Comparison of ENCODE assay signal across 8 mouse cellular contexts in genomic region chr12:8207578-8207977, GRCm38 (mm10). TPM values are rescaled to one million over a fixed set of nuclear protein-coding genes. Genes with fewer than 3 reads are reported as not detected.
DNase-seq lines count a peak whose midpoint lies in the region; ATAC-seq and TF ChIP-seq lines count a peak whose summit lies in the region.

No protein-coding gene starts in this region.

- peaks cover 15% of the 10 kb centered on the region for H3K4me1 ChIP-seq in liver, adult 2 months (ENCODE audit: control insufficient read depth, insufficient read depth, low read length)
- peaks cover 6% of the 10 kb centered on the region; the same call in 1 of the 2 replicates for H3K4me1 ChIP-seq in embryonic facial prominence, embryonic 13.5 days
- peaks cover 5% of the 10 kb centered on the region for H3K4me1 ChIP-seq in hindbrain, postnatal 0 days (ENCODE audit: insufficient read depth, low read length)
- no peaks in the 10 kb centered on the region; the same call in 1 of the 2 replicates for H3K4me1 ChIP-seq in midbrain, postnatal 0 days (ENCODE audit: insufficient read depth, low read length)

- H3K4me2 ChIP-seq in embryonic facial prominence, embryonic 13.5 days, result peak overlapping the region; percentile 69
- peak overlapping the region; percentile 63 for H3K4me2 ChIP-seq in hindbrain, postnatal 0 days (ENCODE audit: low read depth, low read length)
- peak overlapping the region; percentile 79 for H3K4me2 ChIP-seq in midbrain, postnatal 0 days (ENCODE audit: low read depth, low read length, poor library complexity, severe bottlenecking)

- H3K9ac ChIP-seq in liver, adult 2 months (ENCODE audit: low read depth, low read length), result peak overlapping the region; percentile 71
- peak overlapping the region; percentile 86 for H3K9ac ChIP-seq in embryonic facial prominence, embryonic 13.5 days
- H3K9ac ChIP-seq in hindbrain, postnatal 0 days (replicated peaks; ENCODE audit: low read length), result peak overlapping the region; percentile 70
- peak overlapping the region; percentile 83 for H3K9ac ChIP-seq in midbrain, postnatal 0 days (replicated peaks; ENCODE audit: low read length, poor library complexity, severe bottlenecking)

- H3K27ac ChIP-seq in liver, adult 2 months (replicated peaks; ENCODE audit: insufficient read depth, low read depth, low read length), result peak overlapping the region; percentile 58
- no peak overlapping the region for H3K27ac ChIP-seq in embryonic facial prominence, embryonic 13.5 days
- peak overlapping the region; percentile 68 for H3K27ac ChIP-seq in hindbrain, postnatal 0 days
- H3K27ac ChIP-seq in midbrain, postnatal 0 days (ENCODE audit: low read depth, low read length), result no peak overlapping the region

- peak overlapping the region; percentile 65 for H3K4me3 ChIP-seq in liver, adult 2 months (ENCODE audit: insufficient read depth, low read depth, low read length)
- peak overlapping the region; percentile 82 for H3K4me3 ChIP-seq in embryonic facial prominence, embryonic 13.5 days
- peak overlapping the region; percentile 72 for H3K4me3 ChIP-seq in hindbrain, postnatal 0 days (ENCODE audit: low read length)
- peak overlapping the region; percentile 68 for H3K4me3 ChIP-seq in midbrain, postnatal 0 days (ENCODE audit: low read depth, low read length)

- 18% methylated on average over 5 of the region's 5 CpGs for WGBS in liver, adult 2 months
- 18% methylated on average over 5 of the region's 5 CpGs for WGBS in embryonic facial prominence, embryonic 13.5 days
- 19% methylated on average over 5 of the region's 5 CpGs for WGBS in hindbrain, postnatal 0 days
- 19% methylated on average over 5 of the region's 5 CpGs for WGBS in midbrain, postnatal 0 days

- DNase-seq in liver, adult 2 months (ENCODE audit: extremely low read depth, low read depth, low spot score), result no peak
- no peak for DNase-seq in liver
- DNase-seq in hindbrain, postnatal 0 days (ENCODE audit: low spot score), result no peak
- no peak for DNase-seq in midbrain, postnatal 0 days (ENCODE audit: low spot score)
- DNase-seq in ovary, postnatal 36 days (ENCODE audit: low spot score), result no peak
- no peak for DNase-seq in left cerebral cortex, postnatal 10 days (ENCODE audit: extremely low spot score in 1 of 2, low spot score in 2 of 2)
- DNase-seq in right cerebral cortex, adult 2 months (ENCODE audit: low spot score in 2 of 2), result no peak

- ATAC-seq in embryonic facial prominence, embryonic 13.5 days (ENCODE audit: insufficient number of reproducible peaks, insufficient read depth, low FRiP score, low TSS enrichment, low read depth), result no peak
- no peak for ATAC-seq in hindbrain, postnatal 0 days
- ATAC-seq in midbrain, postnatal 0 days (ENCODE audit: low FRiP score), result peak; percentile 9; the same call in 1 of the 2 replicates

- H3K36me3 ChIP-seq in liver, adult 2 months (ENCODE audit: control insufficient read depth, insufficient read depth, low read length), result no peaks in the 10 kb centered on the region
- H3K36me3 ChIP-seq in embryonic facial prominence, embryonic 13.5 days, result no peaks in the 10 kb centered on the region
- no peaks in the 10 kb centered on the region for H3K36me3 ChIP-seq in hindbrain, postnatal 0 days (ENCODE audit: insufficient read depth, low read length)
- no peaks in the 10 kb centered on the region for H3K36me3 ChIP-seq in midbrain, postnatal 0 days (ENCODE audit: insufficient read depth, low read length)

- no peaks in the 10 kb centered on the region for H3K79me2 ChIP-seq in liver, adult 2 months (ENCODE audit: control insufficient read depth, insufficient read depth, low read length)

- TF ChIP-seq CTCF in liver, adult 2 months (IDR thresholded peaks at IDR 0.05; ENCODE audit: low read depth, low read length), result no peak
- TF ChIP-seq CTCF in hindbrain, postnatal 0 days (IDR thresholded peaks at IDR 0.05; ENCODE audit: low read depth), result no peak
- no peak for TF ChIP-seq CTCF in midbrain, postnatal 0 days (IDR thresholded peaks at IDR 0.05)

- no peaks in the 10 kb centered on the region for H3K27me3 ChIP-seq in liver, adult 2 months (ENCODE audit: control insufficient read depth, insufficient read depth, low read length)
- no peaks in the 10 kb centered on the region for H3K27me3 ChIP-seq in embryonic facial prominence, embryonic 13.5 days
- H3K27me3 ChIP-seq in hindbrain, postnatal 0 days (ENCODE audit: insufficient read depth, low read length), result no peaks in the 10 kb centered on the region
- H3K27me3 ChIP-seq in midbrain, postnatal 0 days (ENCODE audit: insufficient read depth, low read length), result no peaks in the 10 kb centered on the region

- intact Hi-C loops in left cerebral cortex, postnatal 10 days (cut with DNase I), result no loop called here

- H3K9me3 ChIP-seq in embryonic facial prominence, embryonic 13.5 days, result no peaks in the 10 kb centered on the region
- H3K9me3 ChIP-seq in hindbrain, postnatal 0 days (ENCODE audit: low read length), result no peaks in the 10 kb centered on the region; the same call in 1 of the 2 replicates
- no peaks in the 10 kb centered on the region for H3K9me3 ChIP-seq in midbrain, postnatal 0 days (ENCODE audit: low read length)

- no peak for TF ChIP-seq POLR2A in liver, adult 2 months (IDR thresholded peaks at IDR 0.05; ENCODE audit: extremely low read depth, insufficient read depth, low read length)

RNA-seq across cellular contexts. Expression of gene Ldah, which starts 0.3 kb away (rescaled TPM):
- 30.3 and 34.8 TPM in 2 replicates for total RNA-seq in liver, adult 2 months (2014; rRNA removed)
- 22.5 and 30.5 TPM in 2 replicates for polyA plus RNA-seq in liver, adult 2 months (2012; rRNA removed)
- polyA plus RNA-seq in embryonic facial prominence, embryonic 13.5 days (2015; fragmentation: Nextera tagmentation; extraction: Ambion mirVana), result 65.0 TPM in 2 replicates
- 23.8 and 43.9 TPM in 2 replicates for total RNA-seq in hindbrain, postnatal 0 days (2014; rRNA removed)
- 60.9 and 65.3 TPM in 2 replicates for polyA plus RNA-seq in hindbrain, postnatal 0 days (2015; fragmentation: Nextera tagmentation; extraction: Ambion mirVana)
- total RNA-seq in midbrain, postnatal 0 days (2014; rRNA removed), result 52.4 and 64.9 TPM in 2 replicates
- polyA plus RNA-seq in midbrain, postnatal 0 days (2015; fragmentation: Nextera tagmentation; extraction: Ambion mirVana), result 55.1 and 58.7 TPM in 2 replicates
- 10 to 100 TPM; 37.5 to 43.8 TPM for total RNA-seq in left cerebral cortex, postnatal 10 days (2021)

Comparison
In these comparisons a context has a peak if more than half of its experiments do, and no peak if none do; other contexts are left out.
1. H3K27ac ChIP-seq: peak in liver, adult 2 months (single experiment) and hindbrain, postnatal 0 days (single experiment); none in embryonic facial prominence, embryonic 13.5 days (single experiment) and midbrain, postnatal 0 days (single experiment).
2. Peak in every context shown above with its lines, with median percentiles within 50 percentile points of each other: H3K4me3 ChIP-seq, H3K9ac ChIP-seq and H3K4me2 ChIP-seq.